Mouse (Mus musculus) megakaryocyte, embryonic 14.5 days (primary cell): ENCODE results near the gene Slc2a4.

Experiments
- FLI1 ChIP-seq: IDR thresholded peaks from 2 replicates; pipeline ENCODE4 v1.6.1; 2012; ENCODE audit warnings: low read length, inconsistent platforms, mixed read lengths
- GATA1 ChIP-seq: IDR thresholded peaks from 3 replicates; pipeline ENCODE4 v1.6.1; 2012; ENCODE audit warnings: mixed read lengths, low read length, inconsistent platforms, borderline replicate concordance

GRCm38 (mm10) chr11:69989949-69990348, 42.0 kb upstream of the Slc2a4 start:
- no peak for TF ChIP-seq GATA1
- TF ChIP-seq FLI1: no peak
